24 mouse cellular contexts compared by ENCODE assay signal in the genomic region with DNA sequence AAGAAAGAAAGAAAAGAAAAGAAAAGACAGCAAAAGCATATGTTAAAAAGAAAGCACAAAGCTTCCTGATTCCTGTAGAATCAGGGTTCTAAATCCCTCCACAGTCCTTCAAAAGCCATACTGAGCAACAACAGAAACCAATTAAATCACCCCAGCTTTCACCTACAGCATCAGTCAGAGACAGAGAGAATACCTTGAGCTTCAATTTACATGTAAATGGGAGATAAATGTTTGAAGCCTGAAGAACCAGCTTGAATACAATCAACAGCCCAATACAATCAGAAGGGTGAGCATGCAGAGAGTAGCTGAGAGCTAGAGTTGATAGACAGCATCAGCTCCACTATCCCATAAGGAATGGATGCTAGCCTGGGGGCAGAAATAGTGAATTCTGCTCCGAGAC. TPM values are rescaled to one million over a fixed set of nuclear protein-coding genes. Genes with fewer than 3 reads are reported as not detected.
DNase-seq lines count a peak whose midpoint lies in the region; ATAC-seq and TF ChIP-seq lines count a peak whose summit lies in the region.
"Had no signal": no experiment of that assay in that cellular context is flagged by ENCODE, and none has a peak within 500 bp of the region (broad histone marks: within the 10 kb centered on the region; RNA-seq: fewer than 3 reads in every experiment).

No protein-coding gene starts in this region.

- H3K4me2 ChIP-seq in midbrain, embryonic 14.5 days (ENCODE audit: low read length): no peak overlapping the region
- no peak overlapping the region for H3K4me2 ChIP-seq in midbrain, embryonic 13.5 days (replicated peaks)
- H3K4me2 ChIP-seq in liver, postnatal 0 days (ENCODE audit: low read depth, low read length): no peak overlapping the region
- H3K4me2 ChIP-seq: embryonic facial prominence, embryonic 13.5 days; embryonic facial prominence, embryonic 15.5 days; forebrain, embryonic 12.5 days had no signal

- no peaks in the 10 kb centered on the region for H3K4me1 ChIP-seq in midbrain, embryonic 14.5 days (ENCODE audit: control insufficient read depth, insufficient read depth, low read length)
- H3K4me1 ChIP-seq in midbrain, embryonic 13.5 days (replicated peaks): no peaks in the 10 kb centered on the region
- H3K4me1 ChIP-seq in liver, postnatal 0 days (ENCODE audit: insufficient read depth): no peaks in the 10 kb centered on the region
- H3K4me1 ChIP-seq: embryonic facial prominence, embryonic 13.5 days; embryonic facial prominence, embryonic 15.5 days had no signal

- ATAC-seq in midbrain, embryonic 14.5 days (ENCODE audit: low FRiP score, low TSS enrichment): no peak
- no peak for ATAC-seq in midbrain, embryonic 13.5 days
- no peak for ATAC-seq in liver, postnatal 0 days
- ATAC-seq: CD4-positive, CD25-positive, alpha-beta regulatory T cell, adult 4 months; forebrain, embryonic 14.5 days; forebrain, embryonic 16.5 days had no signal

- no peaks in the 10 kb centered on the region for H3K27me3 ChIP-seq in midbrain, embryonic 14.5 days (ENCODE audit: control insufficient read depth, insufficient read depth, low read length)
- no peaks in the 10 kb centered on the region for H3K27me3 ChIP-seq in midbrain, embryonic 13.5 days
- H3K27me3 ChIP-seq in liver, postnatal 0 days (ENCODE audit: insufficient read depth, low read length): no peaks in the 10 kb centered on the region
- H3K27me3 ChIP-seq: embryonic facial prominence, embryonic 13.5 days; embryonic facial prominence, embryonic 15.5 days; forebrain, embryonic 12.5 days had no signal

- H3K36me3 ChIP-seq in midbrain, embryonic 14.5 days (ENCODE audit: control insufficient read depth, insufficient read depth, low read length): no peaks in the 10 kb centered on the region
- no peaks in the 10 kb centered on the region for H3K36me3 ChIP-seq in midbrain, embryonic 13.5 days
- no peaks in the 10 kb centered on the region for H3K36me3 ChIP-seq in liver, postnatal 0 days (replicated peaks; ENCODE audit: insufficient read depth, low read length)
- H3K36me3 ChIP-seq: embryonic facial prominence, embryonic 13.5 days; embryonic facial prominence, embryonic 15.5 days; forebrain, embryonic 10.5 days; forebrain, embryonic 12.5 days had no signal

- 33% methylated on average over 1 of the region's 1 CpGs for WGBS in midbrain, embryonic 14.5 days
- 42% methylated on average over 1 of the region's 1 CpGs for WGBS in midbrain, embryonic 13.5 days
- WGBS in liver, postnatal 0 days (ENCODE audit: insufficient replicate concordance): 70% methylated on average over 1 of the region's 1 CpGs

- H3K4me3 ChIP-seq in midbrain, embryonic 14.5 days (replicated peaks; ENCODE audit: low read depth, low read length): no peak overlapping the region
- H3K4me3 ChIP-seq in midbrain, embryonic 13.5 days (replicated peaks): no peak overlapping the region
- H3K4me3 ChIP-seq in liver, postnatal 0 days (ENCODE audit: low read depth, low read length): no peak overlapping the region
- H3K4me3 ChIP-seq: embryonic facial prominence, embryonic 13.5 days; embryonic facial prominence, embryonic 15.5 days; erythroblast, embryonic 14.5 days; forebrain, embryonic 10.5 days; forebrain, embryonic 12.5 days had no signal

- no peak overlapping the region for H3K27ac ChIP-seq in midbrain, embryonic 14.5 days (replicated peaks; ENCODE audit: low read depth, low read length)
- H3K27ac ChIP-seq in midbrain, embryonic 13.5 days: no peak overlapping the region
- no peak overlapping the region for H3K27ac ChIP-seq in liver, postnatal 0 days (ENCODE audit: low read depth)
- H3K27ac ChIP-seq: embryonic facial prominence, embryonic 13.5 days; embryonic facial prominence, embryonic 15.5 days; forebrain, embryonic 10.5 days; forebrain, embryonic 12.5 days had no signal

- H3K9ac ChIP-seq in midbrain, embryonic 14.5 days (replicated peaks; ENCODE audit: low read length): no peak overlapping the region
- no peak overlapping the region for H3K9ac ChIP-seq in midbrain, embryonic 13.5 days (replicated peaks)
- no peak overlapping the region for H3K9ac ChIP-seq in liver, postnatal 0 days (replicated peaks)
- H3K9ac ChIP-seq: embryonic facial prominence, embryonic 13.5 days; embryonic facial prominence, embryonic 15.5 days; forebrain, embryonic 12.5 days had no signal

- peak; percentile 27 for DNase-seq in midbrain, embryonic 14.5 days
- DNase-seq in ZHBTc4 (ENCODE audit: low read depth, low spot score): peak; percentile 34
- no peak for DNase-seq in liver, postnatal 0 days
- no peak for DNase-seq in kidney, adult 11 months
- DNase-seq: adrenal gland, adult 2 months; adrenal gland, postnatal 14 days; adrenal gland, postnatal 36 days; B cell, adult 2 months; cerebellum, adult 11 months; cerebellum, adult 18-20 months; cerebellum, adult 8-10 months; cerebellum, adult 9-11 months; cerebellum, postnatal 14 days; cerebellum, postnatal 36 days; embryo, embryonic 11 days had no signal

- no peaks in the 10 kb centered on the region for H3K9me3 ChIP-seq in midbrain, embryonic 14.5 days (ENCODE audit: control insufficient read depth, low read length)
- H3K9me3 ChIP-seq in midbrain, embryonic 13.5 days: no peaks in the 10 kb centered on the region
- H3K9me3 ChIP-seq in liver, postnatal 0 days (ENCODE audit: low read length): no peaks in the 10 kb centered on the region
- H3K9me3 ChIP-seq: embryonic facial prominence, embryonic 13.5 days; embryonic facial prominence, embryonic 15.5 days; forebrain, embryonic 10.5 days; forebrain, embryonic 12.5 days had no signal

- no peak for TF ChIP-seq CTCF in liver, postnatal 0 days (IDR thresholded peaks at IDR 0.05; ENCODE audit: low read depth)

- TF ChIP-seq EP300 in liver, postnatal 0 days (IDR thresholded peaks at IDR 0.05; ENCODE audit: low read depth): no peak

RNA-seq across cellular contexts. Expression of gene Ubl7, which starts 27.4 kb away (rescaled TPM):
- polyA plus RNA-seq in midbrain, embryonic 14.5 days (2014; fragmentation: Nextera tagmentation; extraction: Ambion mirVana): 165 and 172 TPM in 2 replicates
- polyA plus RNA-seq in midbrain, embryonic 13.5 days (2015; fragmentation: Nextera tagmentation; extraction: Ambion mirVana): 169 and 170 TPM in 2 replicates
- polyA plus RNA-seq in liver, postnatal 0 days (2015; fragmentation: Nextera tagmentation; extraction: Ambion mirVana): 51.2 and 51.4 TPM in 2 replicates

RNA-seq across cellular contexts. Expression of gene Arid3b, which starts 46.8 kb away (rescaled TPM):
- 8.7 and 9.6 TPM in 2 replicates for polyA plus RNA-seq in midbrain, embryonic 14.5 days (2014; fragmentation: Nextera tagmentation; extraction: Ambion mirVana)
- 15.1 and 18.0 TPM in 2 replicates for polyA plus RNA-seq in midbrain, embryonic 13.5 days (2015; fragmentation: Nextera tagmentation; extraction: Ambion mirVana)
- polyA plus RNA-seq in liver, postnatal 0 days (2015; fragmentation: Nextera tagmentation; extraction: Ambion mirVana): 4.6 and 4.7 TPM in 2 replicates

RNA-seq across cellular contexts. Expression of gene Sema7a, which starts 56.5 kb away (rescaled TPM):
- 3.2 and 3.7 TPM in 2 replicates for polyA plus RNA-seq in midbrain, embryonic 14.5 days (2014; fragmentation: Nextera tagmentation; extraction: Ambion mirVana)
- polyA plus RNA-seq in midbrain, embryonic 13.5 days (2015; fragmentation: Nextera tagmentation; extraction: Ambion mirVana): 1.9 and 2.7 TPM in 2 replicates
- 0.11 TPM in 1 of 2 replicates, not detected in the other for polyA plus RNA-seq in liver, postnatal 0 days (2015; fragmentation: Nextera tagmentation; extraction: Ambion mirVana)
- polyA plus RNA-seq: CD4-positive, CD25-positive, alpha-beta regulatory T cell, adult 4 months had no signal

Comparison
In these comparisons a context has a peak if more than half of its experiments do, and no peak if none do; other contexts are left out.
1. DNase-seq: peak in midbrain, embryonic 14.5 days (single experiment) and ZHBTc4 (single experiment); none in liver, postnatal 0 days (single experiment) and kidney, adult 11 months (single experiment).